In the genomic region with DNA sequence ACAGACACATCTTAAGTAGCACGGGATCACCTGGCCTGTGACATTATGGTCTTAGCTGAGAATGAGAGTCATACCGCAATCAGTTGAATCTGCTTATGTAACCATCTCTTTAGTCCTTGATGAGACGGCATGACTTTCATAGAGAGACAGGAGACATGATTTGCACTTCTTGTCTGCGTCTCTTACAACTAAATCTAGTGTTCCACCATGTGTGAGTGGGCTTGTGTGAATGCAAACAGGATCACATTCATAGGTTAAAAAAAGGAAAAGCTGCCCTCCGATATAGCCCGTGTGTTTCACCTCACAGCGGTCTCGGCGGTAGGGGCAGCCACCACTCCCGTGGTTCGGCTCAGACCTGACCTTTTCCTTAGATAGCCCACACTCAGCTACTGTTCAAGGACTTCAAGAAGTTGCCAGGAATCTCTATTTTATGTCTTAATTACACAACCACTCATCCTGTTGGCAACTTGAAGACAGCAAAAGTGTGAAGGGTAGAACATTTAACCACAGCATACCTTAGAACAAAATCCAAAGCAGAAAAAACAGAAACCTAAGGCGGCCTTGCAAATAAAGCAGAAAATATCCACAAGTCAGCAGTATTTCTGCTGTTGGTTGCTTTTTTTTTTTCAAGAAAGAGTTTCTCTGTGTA, we compare ENCODE assay signal across 20 mouse cellular contexts. TPM values are rescaled to one million over a fixed set of nuclear protein-coding genes. Genes with fewer than 3 reads are reported as not detected.
DNase-seq lines count a peak whose midpoint lies in the region; TF ChIP-seq lines count a peak whose summit lies in the region.
"Had no signal": no experiment of that assay in that cellular context is flagged by ENCODE, and none has a peak within 500 bp of the region (broad histone marks: within the 10 kb centered on the region; RNA-seq: fewer than 3 reads in every experiment).

No protein-coding gene starts in this region.

- no peak overlapping the region for H3K4me3 ChIP-seq in layer of hippocampus, adult 2 months
- no peak overlapping the region for H3K4me3 ChIP-seq in cortical plate, adult 2 months (ENCODE audit: insufficient read depth, low read length)
- H3K4me3 ChIP-seq: forebrain, embryonic 13.5 days; hindbrain, embryonic 13.5 days; liver, embryonic 15.5 days; lung, embryonic 15.5 days; midbrain, embryonic 12.5 days had no signal

- TF ChIP-seq POLR2A in cortical plate, adult 2 months (IDR thresholded peaks at IDR 0.05; ENCODE audit: extremely low read depth, insufficient read depth, low read length), result no peak

- TF ChIP-seq CTCF in layer of hippocampus, adult 2 months (conservative IDR thresholded peaks at IDR 0.05), result no peak
- no peak for TF ChIP-seq CTCF in cortical plate, adult 2 months (IDR thresholded peaks at IDR 0.05; ENCODE audit: extremely low read depth, insufficient read depth, low read length)

- peaks cover 5% of the 10 kb centered on the region for H3K4me1 ChIP-seq in cortical plate, adult 2 months (ENCODE audit: control insufficient read depth, insufficient read depth, low read length)
- H3K4me1 ChIP-seq: forebrain, embryonic 13.5 days; hindbrain, embryonic 13.5 days; midbrain, embryonic 12.5 days had no signal

- H3K27ac ChIP-seq in layer of hippocampus, adult 2 months, result peak overlapping the region; percentile 15; the same call in 1 of the 2 replicates
- peak overlapping the region; percentile 31; the same call in 1 of the 2 replicates for H3K27ac ChIP-seq in cortical plate, adult 2 months (ENCODE audit: insufficient read depth, low read length)
- H3K27ac ChIP-seq: forebrain, embryonic 13.5 days; hindbrain, embryonic 13.5 days; liver, embryonic 15.5 days; lung, embryonic 15.5 days; midbrain, embryonic 12.5 days had no signal

- intact Hi-C loops in left cerebral cortex, postnatal 36 days (cut with DNase I), result loop anchor here (5.0 kb wide), 1 partner anchor 46 kb away; no protein-coding TSS in a partner anchor

- DNase-seq in layer of hippocampus, adult 2 months (ENCODE audit: low spot score in 2 of 2), result no peak
- DNase-seq in layer of hippocampus, postnatal 25 days (ENCODE audit: extremely low spot score in 1 of 2, low spot score in 1 of 2), result no peak
- peak; percentile 28 for DNase-seq in lung, postnatal 36 days
- DNase-seq in lung, postnatal 10 days, result no peak
- DNase-seq in left cerebral cortex, postnatal 36 days (ENCODE audit: low spot score in 2 of 2), result peak; percentile 33 to 43
- DNase-seq in heart, adult 18-20 months, result no peak
- DNase-seq: adrenal gland, adult 2 months; cerebellum, adult 2 months; cerebellum, postnatal 25 days; gastrocnemius, postnatal 25 days; heart, postnatal 36 days; kidney, adult 18-20 months; thymus, adult 2 months; thymus, postnatal 4 days had no signal

RNA-seq across cellular contexts. Expression of gene Slc22a23, which starts 49.1 kb away (rescaled TPM):
- 10 to 100 TPM; 31.6 to 34.8 TPM for total RNA-seq in layer of hippocampus, adult 2 months (2021)
- 10 to 100 TPM; 43.3 to 43.7 TPM for total RNA-seq in layer of hippocampus, postnatal 25 days (2021)
- polyA plus RNA-seq in cortical plate, adult 2 months (2012; rRNA removed), result 48.1 and 54.4 TPM in 2 replicates
- total RNA-seq in left cerebral cortex, postnatal 36 days (2021), result 10 to 100 TPM; 50.0 to 59.4 TPM
- 10 to 100 TPM; 10.3 to 13.7 TPM for total RNA-seq in heart, adult 18-20 months (2021)

Comparison
In these comparisons a context has a peak if more than half of its experiments do, and no peak if none do; other contexts are left out.
1. DNase-seq: peak in lung, postnatal 36 days (single experiment) and left cerebral cortex, postnatal 36 days (2 of 2); none in layer of hippocampus, adult 2 months (0 of 2), layer of hippocampus, postnatal 25 days (0 of 2), lung, postnatal 10 days (single experiment) and heart, adult 18-20 months (0 of 2).